Mouse (Mus musculus) heart, adult 9 months (tissue): Measurements from ENCODE around the gene Cblc.

Experiments
- DNase-seq, 2 experiments: peaks; one replicate each; pipeline ENCODE4 v3.0.0; 2022; ENCODE audit warnings: low spot score in 2 of 2

Cblc gene

DNA sequence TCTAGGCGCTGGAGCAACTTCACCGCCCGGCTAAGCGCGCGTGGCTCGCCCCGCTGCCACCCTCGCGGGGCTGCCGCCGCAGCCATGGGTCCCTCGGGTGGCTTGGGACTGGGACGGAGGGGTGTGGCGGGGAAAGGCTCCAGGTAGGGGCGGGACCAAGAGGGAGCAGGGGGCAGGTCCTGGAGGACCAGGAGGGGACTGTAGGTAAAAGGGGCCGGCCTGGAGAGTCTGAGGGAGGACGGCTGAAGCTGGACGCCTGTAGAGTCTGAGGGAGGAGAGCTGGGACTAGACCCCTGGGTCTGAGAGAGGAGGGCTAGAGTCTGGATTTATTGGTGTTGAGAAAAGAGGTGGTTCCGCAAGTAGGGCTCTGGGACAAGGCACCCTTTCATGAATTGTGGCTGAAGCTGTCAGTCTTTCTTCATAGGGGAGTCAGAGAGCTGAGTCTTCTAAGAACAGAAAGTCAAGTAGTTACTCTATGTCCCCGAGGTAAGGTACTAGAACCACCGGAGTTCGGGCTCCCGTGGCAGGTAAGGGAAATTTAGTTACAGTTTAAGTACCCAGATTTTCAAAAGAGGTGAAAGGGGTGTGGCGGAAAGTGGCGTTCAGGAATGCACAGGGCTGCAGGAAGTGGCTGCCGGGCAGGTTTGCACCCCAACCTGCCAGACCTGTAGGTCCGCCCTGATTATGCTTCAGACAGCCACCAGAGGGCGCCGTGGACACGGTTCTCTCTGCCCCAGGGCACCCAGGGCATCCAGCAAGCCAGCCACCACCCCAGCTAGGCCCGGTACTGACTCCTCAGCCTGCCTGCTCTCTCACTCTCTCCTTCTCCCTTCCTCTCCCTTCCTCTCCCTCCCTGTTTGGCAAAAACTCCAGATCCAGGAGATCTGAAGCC is at the start of gene Cblc:
Cblc (minus strand) TSS at position 113 of the 892 bp plus-strand sequence.
- peak; percentile 68 for DNase-seq

DNA sequence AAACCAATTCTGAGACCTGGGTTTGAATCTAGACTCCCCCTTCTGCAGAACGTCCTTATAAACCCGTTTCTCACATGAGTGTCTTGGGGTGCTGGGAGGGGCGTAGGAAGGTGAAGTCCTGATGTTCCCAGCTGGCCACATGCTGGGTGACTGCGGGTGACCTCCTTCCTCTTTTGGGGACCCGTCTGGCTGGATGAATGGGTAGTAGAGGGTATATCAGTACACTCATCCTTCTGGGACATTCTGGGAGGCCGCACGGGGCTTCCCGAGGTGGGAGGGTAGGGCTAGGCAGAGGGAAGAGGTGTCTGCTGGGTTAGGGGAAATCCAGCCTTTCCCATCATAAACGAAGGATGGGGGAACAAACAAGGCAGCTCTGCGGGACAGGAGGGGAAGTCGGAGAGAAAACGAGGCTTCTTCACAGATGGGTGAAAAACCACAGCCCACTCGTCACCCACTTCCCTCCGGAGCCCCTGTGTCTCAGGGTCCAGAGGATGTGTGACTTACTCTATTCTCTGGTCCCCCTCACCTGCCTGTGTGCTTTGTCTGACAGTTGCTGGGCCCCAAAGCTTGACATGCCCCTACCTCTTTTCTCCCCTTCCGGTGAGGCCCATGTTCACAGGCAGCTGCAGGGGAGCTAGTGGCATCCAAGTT is 48.0 kb upstream of the Cblc start:
- DNase-seq, result no peak

GRCm38 (mm10) chr7:19843561-19843960 is 47.0 kb upstream of the Cblc start:
- DNase-seq, result peak; percentile 67 to 77

GRCm38 (mm10) chr7:19842885-19843504 is 46.4 kb upstream of the Cblc start:
- DNase-seq, result peak in 1 of 2 experiments; percentile 40

DNA sequence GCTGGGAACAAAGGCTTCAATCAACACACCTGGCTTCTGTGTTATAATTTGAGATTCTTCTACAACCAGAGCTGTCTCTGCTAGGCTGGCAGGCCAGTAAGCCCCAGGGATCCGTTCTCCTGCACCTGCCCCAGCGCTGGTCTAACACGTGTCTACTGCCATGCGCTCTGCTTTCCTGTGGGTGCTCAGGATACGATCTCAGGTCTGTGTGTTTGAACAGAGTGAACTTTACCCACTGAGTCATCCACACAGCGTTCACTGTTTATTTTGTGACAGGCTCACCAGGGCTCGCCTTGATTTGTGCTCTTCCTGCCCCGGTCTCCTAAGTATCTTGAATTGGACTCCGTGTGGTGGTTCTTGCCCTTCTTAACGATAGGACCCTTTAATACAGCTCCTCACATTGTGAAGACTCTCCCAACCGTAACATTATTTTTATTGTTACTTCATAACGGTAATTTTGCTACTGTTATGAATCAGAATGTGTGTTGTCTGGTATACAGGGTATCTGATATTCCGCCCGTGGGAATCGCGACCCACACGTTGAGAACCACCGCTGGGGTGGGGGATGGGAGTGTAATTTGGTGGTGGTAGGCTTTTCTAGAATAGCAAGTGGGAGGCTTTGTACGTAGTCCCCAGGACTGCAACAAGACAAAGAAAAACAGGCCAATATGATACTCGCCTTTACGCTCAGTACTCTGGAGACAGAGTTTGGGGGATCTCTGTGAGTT is 45.2 kb upstream of the Cblc start:
- no peak for DNase-seq

DNA sequence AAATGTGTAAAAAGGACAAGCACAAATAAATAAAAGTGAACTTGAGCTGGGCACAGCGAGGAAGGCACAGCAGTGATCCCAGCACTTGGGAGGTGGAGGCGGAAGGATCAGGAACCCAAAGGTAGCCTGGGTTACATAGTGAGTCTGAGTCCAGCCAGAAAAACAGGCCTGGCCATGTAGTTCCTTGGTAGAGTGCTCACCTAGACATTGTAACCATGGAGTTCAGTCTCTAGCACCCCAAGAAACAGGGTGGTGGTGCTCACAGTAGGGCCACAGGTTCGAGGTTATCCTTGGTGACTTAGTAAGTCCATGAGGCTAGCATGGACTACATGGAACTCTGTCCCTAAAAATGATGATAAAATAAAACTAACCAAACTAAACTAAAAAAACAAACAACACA is 44.3 kb upstream of the Cblc start:
- no peak for DNase-seq

GRCm38 (mm10) chr7:19840371-19840770 is 43.8 kb upstream of the Cblc start:
- no peak for DNase-seq

- DNase-seq, result no peak
These were observed 40.2 kb upstream of the Cblc start for GRCm38 (mm10) chr7:19836843-19837242.

- DNase-seq, result no peak
These were observed 37.4 kb upstream of the Cblc start for GRCm38 (mm10) chr7:19834055-19834454.

DNA sequence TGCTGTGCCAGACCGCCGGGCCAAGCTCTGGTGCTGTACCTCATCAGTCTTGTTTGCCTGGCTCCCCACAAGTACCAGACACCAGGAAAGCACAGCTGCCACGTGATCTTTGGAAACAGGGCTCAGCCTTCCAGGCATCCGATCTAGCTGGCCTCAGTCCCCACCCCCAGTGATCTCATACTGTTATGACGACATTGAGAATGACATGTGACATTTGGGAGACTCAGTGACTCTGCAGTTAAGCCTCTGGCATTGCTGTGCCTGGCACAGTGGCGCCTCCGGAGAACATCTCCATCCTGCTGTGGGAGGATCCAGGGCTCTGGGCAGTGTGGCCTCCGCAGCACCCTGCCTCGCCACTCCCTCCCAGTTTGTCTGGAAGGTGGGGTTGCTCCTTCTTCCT is 35.2 kb upstream of the Cblc start:
- DNase-seq, result peak in 1 of 2 experiments; percentile 62

GRCm38 (mm10) chr7:19830682-19831156 is 34.1 kb upstream of the Cblc start:
- DNase-seq, result peak; percentile 95 to 97

GRCm38 (mm10) chr7:19829694-19830093 is 33.1 kb upstream of the Cblc start:
- no peak for DNase-seq

GRCm38 (mm10) chr7:19826756-19827155 is 30.1 kb upstream of the Cblc start:
- peak in 1 of 2 experiments; percentile 48 for DNase-seq

- peak; percentile 89 to 90 for DNase-seq
These were observed 27.8 kb upstream of the Cblc start for GRCm38 (mm10) chr7:19824182-19824973.

DNA sequence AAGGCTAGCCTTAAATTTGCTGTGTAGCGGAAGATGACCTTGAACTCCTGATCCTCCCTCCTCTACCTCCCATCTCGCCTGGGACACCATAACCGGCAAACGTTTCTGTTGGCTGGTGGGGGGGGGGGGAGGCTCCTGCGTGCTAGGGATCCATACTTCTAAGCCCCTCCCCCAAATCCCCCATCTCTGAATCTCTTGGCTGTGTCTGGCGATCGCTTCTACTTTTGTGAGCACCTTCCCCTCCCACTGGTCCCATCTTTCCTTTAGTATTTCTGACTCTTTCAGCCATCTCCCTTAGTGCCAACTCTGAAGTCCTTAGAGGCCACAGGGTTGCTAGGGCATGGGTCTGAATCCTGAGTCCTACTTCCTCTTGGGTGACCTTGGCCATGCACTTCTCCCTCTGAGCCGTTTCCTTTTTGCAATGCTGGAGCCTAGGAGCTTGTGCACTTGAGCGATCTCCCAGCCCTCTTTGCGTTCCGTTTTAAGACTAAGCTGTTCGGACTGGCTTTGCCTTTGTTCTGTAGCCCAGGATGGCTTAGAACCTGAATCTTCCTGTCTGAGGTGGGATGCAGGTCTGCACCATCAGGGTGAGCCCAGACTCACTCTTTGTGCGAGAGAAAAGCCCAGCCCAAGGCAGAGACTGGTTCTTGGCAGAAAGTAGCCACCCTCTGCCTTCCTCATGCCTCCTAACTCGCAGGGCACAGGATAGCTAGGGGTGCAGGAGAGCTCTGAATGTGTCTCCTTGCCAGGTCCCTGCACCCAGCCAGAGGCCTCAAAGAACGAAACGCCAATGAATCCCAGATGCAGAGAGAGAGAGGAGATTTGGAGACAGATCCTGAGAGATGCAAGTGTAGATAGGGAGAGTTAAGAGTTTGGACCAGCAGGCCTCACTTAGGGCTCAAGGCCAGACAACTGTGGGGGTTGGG is 26.9 kb upstream of the Cblc start:
- DNase-seq, result peak; percentile 48 to 61

GRCm38 (mm10) chr7:19822604-19823058 is 26.0 kb upstream of the Cblc start, which contains the start of gene Bcl3:
Gene Bcl3, minus strand, starts transcription at chr7:19822770.
- peak; percentile 81 to 83 for DNase-seq

DNA sequence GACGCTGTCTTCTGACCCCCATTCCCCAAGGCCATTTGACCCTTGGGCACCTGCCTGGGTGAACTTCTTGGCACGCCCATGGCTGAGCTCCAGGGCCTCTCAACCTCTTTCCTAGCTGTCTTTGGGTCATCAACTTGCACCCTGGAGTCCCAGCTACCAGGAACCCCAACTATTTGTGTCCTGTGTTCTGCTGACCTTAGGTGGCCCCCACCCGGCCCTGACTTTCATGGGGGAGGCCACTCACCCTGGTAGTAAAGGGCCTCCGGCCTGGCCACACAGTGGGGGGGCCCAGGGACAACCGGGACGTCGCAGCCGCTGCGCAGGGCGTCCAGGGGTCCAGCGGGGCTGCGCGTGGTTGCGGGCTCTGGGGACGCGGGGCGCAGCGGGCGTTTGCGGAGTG is 25.6 kb upstream of the Cblc start:
- no peak for DNase-seq

DNA sequence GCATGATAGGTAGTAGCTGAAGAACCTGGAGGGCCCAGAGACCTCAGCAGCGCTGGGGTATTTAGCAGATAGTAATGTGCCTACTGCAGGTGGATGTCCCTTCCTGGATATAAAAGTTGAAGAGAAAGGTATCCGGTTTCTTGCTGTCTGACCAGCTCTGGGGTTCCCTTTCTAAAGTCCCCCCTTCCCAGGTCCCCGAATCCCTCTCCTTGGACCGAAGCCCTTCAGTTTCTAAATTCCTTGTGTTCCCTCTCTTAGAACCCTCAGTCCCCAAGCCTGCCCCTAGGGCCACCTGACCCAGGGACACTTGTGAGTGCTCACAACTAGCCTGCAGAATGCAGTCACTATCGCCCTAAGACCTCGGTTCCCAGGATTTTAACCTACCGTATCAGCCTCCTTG is 25.0 kb upstream of the Cblc start:
- DNase-seq, result no peak

- no peak for DNase-seq
These were observed 23.9 kb upstream of the Cblc start for GRCm38 (mm10) chr7:19820347-19821048.
